Comparison of ENCODE assay signal across 20 mouse cellular contexts in the genomic region with DNA sequence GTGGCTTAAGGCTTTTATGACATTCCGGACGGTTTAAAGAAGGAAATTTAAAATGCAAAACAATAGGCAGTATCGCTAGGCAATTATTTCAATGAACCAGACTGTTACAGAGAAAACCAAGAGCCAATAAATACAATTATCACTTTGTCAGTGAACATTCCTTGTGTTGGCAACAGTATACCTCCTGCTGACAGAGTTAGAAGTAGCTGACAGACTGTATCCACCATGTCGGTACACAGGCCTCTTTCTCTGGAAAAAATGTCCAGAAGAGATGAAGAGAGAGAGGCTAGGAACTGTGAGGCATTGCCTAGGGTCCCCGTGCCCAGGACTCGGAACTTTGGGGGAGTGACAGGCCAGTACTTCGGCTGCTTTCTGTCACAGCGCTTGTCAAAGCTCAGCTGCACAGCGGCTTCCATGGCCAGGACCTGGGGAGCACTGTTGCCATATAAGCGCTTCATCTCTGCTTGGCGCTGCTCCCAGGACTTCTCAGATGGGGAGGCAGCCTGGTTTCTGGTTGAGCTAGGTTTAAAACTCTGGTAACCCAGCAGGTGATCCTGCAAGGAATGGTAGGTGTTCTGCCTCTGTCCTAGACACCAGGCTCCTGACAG.
DNase-seq lines count a peak whose midpoint lies in the region; ATAC-seq and TF ChIP-seq lines count a peak whose summit lies in the region.
"Had no signal": no experiment of that assay in that cellular context is flagged by ENCODE, and none has a peak within 500 bp of the region (broad histone marks: within the 10 kb centered on the region; RNA-seq: fewer than 3 reads in every experiment).

No protein-coding gene starts in this region.

- H3K9ac ChIP-seq in midbrain, postnatal 0 days (replicated peaks; ENCODE audit: low read length, poor library complexity, severe bottlenecking): no peak overlapping the region
- no peak overlapping the region for H3K9ac ChIP-seq in midbrain, embryonic 14.5 days (replicated peaks; ENCODE audit: low read length)
- no peak overlapping the region for H3K9ac ChIP-seq in hindbrain, postnatal 0 days (replicated peaks; ENCODE audit: low read length)
- H3K9ac ChIP-seq: embryonic facial prominence, embryonic 15.5 days; limb, embryonic 13.5 days; liver, embryonic 14.5 days; midbrain, embryonic 15.5 days; stomach, embryonic 15.5 days had no signal

- intact Hi-C loops in heart, postnatal 36 days (cut with DNase I): no loop called here
- intact Hi-C loops in left cerebral cortex, postnatal 10 days (cut with DNase I): no loop called here

- H3K27ac ChIP-seq in midbrain, postnatal 0 days (ENCODE audit: low read depth, low read length): no peak overlapping the region
- H3K27ac ChIP-seq in midbrain, embryonic 14.5 days (replicated peaks; ENCODE audit: low read depth, low read length): no peak overlapping the region
- H3K27ac ChIP-seq in hindbrain, postnatal 0 days: no peak overlapping the region
- H3K27ac ChIP-seq: embryonic facial prominence, embryonic 15.5 days; heart, adult 2 months; limb, embryonic 13.5 days; liver, embryonic 14.5 days; midbrain, embryonic 15.5 days; stomach, embryonic 15.5 days had no signal

- H3K4me2 ChIP-seq in midbrain, postnatal 0 days (ENCODE audit: low read depth, low read length, poor library complexity, severe bottlenecking): no peak overlapping the region
- H3K4me2 ChIP-seq in midbrain, embryonic 14.5 days (ENCODE audit: low read length): no peak overlapping the region
- H3K4me2 ChIP-seq in hindbrain, postnatal 0 days (ENCODE audit: low read depth, low read length): no peak overlapping the region
- H3K4me2 ChIP-seq: embryonic facial prominence, embryonic 15.5 days; limb, embryonic 13.5 days; midbrain, embryonic 15.5 days; stomach, embryonic 15.5 days had no signal

- no peak for ATAC-seq in midbrain, postnatal 0 days (ENCODE audit: low FRiP score)
- no peak for ATAC-seq in midbrain, embryonic 14.5 days (ENCODE audit: low FRiP score, low TSS enrichment)
- ATAC-seq in hindbrain, postnatal 0 days: peak; percentile 73
- ATAC-seq: inflammation-experienced regulatory T-cells, adult 6 months; midbrain, embryonic 15.5 days had no signal

- no peak for TF ChIP-seq CTCF in midbrain, postnatal 0 days (IDR thresholded peaks at IDR 0.05)
- TF ChIP-seq CTCF in hindbrain, postnatal 0 days (IDR thresholded peaks at IDR 0.05; ENCODE audit: low read depth): no peak

- no peaks in the 10 kb centered on the region for H3K4me1 ChIP-seq in midbrain, postnatal 0 days (ENCODE audit: insufficient read depth, low read length)
- H3K4me1 ChIP-seq in midbrain, embryonic 14.5 days (ENCODE audit: control insufficient read depth, insufficient read depth, low read length): no peaks in the 10 kb centered on the region
- H3K4me1 ChIP-seq in hindbrain, postnatal 0 days (ENCODE audit: insufficient read depth, low read length): no peaks in the 10 kb centered on the region
- H3K4me1 ChIP-seq: embryonic facial prominence, embryonic 15.5 days; midbrain, embryonic 15.5 days; stomach, embryonic 15.5 days had no signal

- peak; percentile 28 for DNase-seq in heart, postnatal 4 days
- DNase-seq in heart, postnatal 36 days: no peak
- DNase-seq in midbrain, postnatal 0 days (ENCODE audit: low spot score): peak; percentile 28
- no peak for DNase-seq in midbrain, embryonic 14.5 days
- peak; percentile 23 for DNase-seq in cerebellum, adult 9-10 months
- peak; percentile 27 for DNase-seq in hindbrain, postnatal 0 days (ENCODE audit: low spot score)
- no peak for DNase-seq in right cerebral cortex, postnatal 36 days (ENCODE audit: low spot score in 2 of 2)
- DNase-seq in left cerebral cortex, postnatal 10 days (ENCODE audit: extremely low spot score in 1 of 2, low spot score in 2 of 2): no peak
- DNase-seq: B cell, adult 2 months; heart, adult 2 months; kidney, adult 9 months; kidney, postnatal 36 days; spleen, adult 18-20 months; thymus, adult 2 months had no signal

- WGBS in midbrain, postnatal 0 days: 84% methylated on average over 11 of the region's 11 CpGs
- 86% methylated on average over 11 of the region's 11 CpGs for WGBS in midbrain, embryonic 14.5 days
- 50% methylated on average over 11 of the region's 11 CpGs for WGBS in hindbrain, postnatal 0 days

- H3K36me3 ChIP-seq in midbrain, postnatal 0 days (ENCODE audit: insufficient read depth, low read length): no peaks in the 10 kb centered on the region
- no peaks in the 10 kb centered on the region for H3K36me3 ChIP-seq in midbrain, embryonic 14.5 days (ENCODE audit: control insufficient read depth, insufficient read depth, low read length)
- H3K36me3 ChIP-seq in hindbrain, postnatal 0 days (ENCODE audit: insufficient read depth, low read length): no peaks in the 10 kb centered on the region
- H3K36me3 ChIP-seq: embryonic facial prominence, embryonic 15.5 days; limb, embryonic 13.5 days; midbrain, embryonic 15.5 days; stomach, embryonic 15.5 days had no signal

- no peaks in the 10 kb centered on the region for H3K27me3 ChIP-seq in midbrain, postnatal 0 days (ENCODE audit: insufficient read depth, low read length)
- no peaks in the 10 kb centered on the region for H3K27me3 ChIP-seq in midbrain, embryonic 14.5 days (ENCODE audit: control insufficient read depth, insufficient read depth, low read length)
- H3K27me3 ChIP-seq in hindbrain, postnatal 0 days (ENCODE audit: insufficient read depth, low read length): no peaks in the 10 kb centered on the region
- H3K27me3 ChIP-seq: embryonic facial prominence, embryonic 15.5 days; limb, embryonic 13.5 days; midbrain, embryonic 15.5 days; stomach, embryonic 15.5 days had no signal

- H3K4me3 ChIP-seq in midbrain, postnatal 0 days (ENCODE audit: low read depth, low read length): no peak overlapping the region
- no peak overlapping the region for H3K4me3 ChIP-seq in midbrain, embryonic 14.5 days (replicated peaks; ENCODE audit: low read depth, low read length)
- no peak overlapping the region for H3K4me3 ChIP-seq in hindbrain, postnatal 0 days (ENCODE audit: low read length)
- H3K4me3 ChIP-seq: embryonic facial prominence, embryonic 15.5 days; heart, adult 2 months; limb, embryonic 13.5 days; midbrain, embryonic 15.5 days; stomach, embryonic 15.5 days had no signal

- H3K9me3 ChIP-seq in midbrain, postnatal 0 days (ENCODE audit: low read length): no peaks in the 10 kb centered on the region
- no peaks in the 10 kb centered on the region for H3K9me3 ChIP-seq in midbrain, embryonic 14.5 days (ENCODE audit: control insufficient read depth, low read length)
- no peaks in the 10 kb centered on the region for H3K9me3 ChIP-seq in hindbrain, postnatal 0 days (ENCODE audit: low read length)
- H3K9me3 ChIP-seq: embryonic facial prominence, embryonic 15.5 days; limb, embryonic 13.5 days; midbrain, embryonic 15.5 days; stomach, embryonic 15.5 days had no signal

Comparison
In these comparisons a context has a peak if more than half of its experiments do, and no peak if none do; other contexts are left out.
1. DNase-seq: peak in heart, postnatal 4 days (single experiment), midbrain, postnatal 0 days (single experiment), cerebellum, adult 9-10 months (single experiment) and hindbrain, postnatal 0 days (single experiment); none in heart, postnatal 36 days (0 of 2), midbrain, embryonic 14.5 days (single experiment), right cerebral cortex, postnatal 36 days (0 of 2) and left cerebral cortex, postnatal 10 days (0 of 2).